18 mouse cellular contexts compared by ENCODE assay signal in genomic region chr13:33027244-33027643, GRCm38 (mm10). TPM values are rescaled to one million over a fixed set of nuclear protein-coding genes. Genes with fewer than 3 reads are reported as not detected.
"Had no signal": no experiment of that assay in that cellular context is flagged by ENCODE, and none has a peak within 500 bp of the region (broad histone marks: within the 10 kb centered on the region; RNA-seq: fewer than 3 reads in every experiment).

Gene Serpinb9b, plus strand, starts transcription at chr13:33027416.

- H3K36me3 ChIP-seq: kidney, embryonic 15.5 days; limb, embryonic 15.5 days; liver, embryonic 12.5 days; midbrain, embryonic 15.5 days had no signal

- H3K4me1 ChIP-seq: kidney, embryonic 15.5 days; limb, embryonic 15.5 days; midbrain, embryonic 15.5 days had no signal

- H3K27ac ChIP-seq: kidney, embryonic 15.5 days; limb, embryonic 15.5 days; liver, embryonic 12.5 days; midbrain, embryonic 15.5 days had no signal

- H3K4me3 ChIP-seq: kidney, embryonic 15.5 days; limb, embryonic 15.5 days; liver, embryonic 12.5 days; megakaryocyte, embryonic 14.5 days; midbrain, embryonic 15.5 days had no signal

- H3K9me3 ChIP-seq: kidney, embryonic 15.5 days; limb, embryonic 15.5 days; liver, embryonic 12.5 days; megakaryocyte, embryonic 14.5 days; midbrain, embryonic 15.5 days had no signal

- ATAC-seq: liver, embryonic 12.5 days; midbrain, embryonic 15.5 days had no signal

- H3K27me3 ChIP-seq: kidney, embryonic 15.5 days; limb, embryonic 15.5 days; liver, embryonic 12.5 days; megakaryocyte, embryonic 14.5 days; midbrain, embryonic 15.5 days had no signal

- DNase-seq: kidney, postnatal 14 days; lung, embryonic 14.5 days; lung, postnatal 10 days; lung, postnatal 4 days; right cerebral cortex, postnatal 14 days; thymus, postnatal 4 days had no signal

RNA-seq across cellular contexts. Expression of gene Serpinb9b, which starts in this region (rescaled TPM):
- total RNA-seq: layer of hippocampus, adult 8-10 months; layer of hippocampus, postnatal 14 days; left cerebral cortex, adult 18-20 months; left cerebral cortex, postnatal 14 days had no signal
- polyA plus RNA-seq: limb, embryonic 11.5 days; liver, embryonic 12.5 days; small intestine, adult 2 months; stomach, embryonic 16.5 days had no signal
